Mouse (Mus musculus): Measurements from ENCODE around the gene Brinp3.

GRCm38 (mm10) chr1:146939463-146940389 is 445.2 kb downstream of the Brinp3 start:
- TF ChIP-seq POLR2A (IDR thresholded peaks at IDR 0.05; ENCODE audit: control insufficient read depth, extremely low read depth, insufficient read depth, low read length, poor library complexity) (no peak), CTCF (IDR thresholded peaks at IDR 0.05; ENCODE audit: borderline replicate concordance, control insufficient read depth, extremely low read depth, insufficient read depth, low read length, poor library complexity) (no peak)

Data from thymus, adult 2 months (tissue).